In genomic region chr12:71768890-71769289, GRCm38 (mm10) we compare ENCODE assay signal across 8 mouse cellular contexts.
A peak's percentile ranks its signal among the peaks of the same experiment; 100 is the strongest.
DNase-seq lines count a peak whose midpoint lies in the region; ATAC-seq and TF ChIP-seq lines count a peak whose summit lies in the region.

No protein-coding gene starts in this region.

- H3K4me3 ChIP-seq in heart, embryonic 15.5 days = peak overlapping the region; percentile 42
- H3K4me3 ChIP-seq in embryonic facial prominence, embryonic 10.5 days = peak overlapping the region; percentile 46
- H3K4me3 ChIP-seq in hindbrain, embryonic 15.5 days = peak overlapping the region; percentile 15; the same call in 1 of the 2 replicates
- H3K4me3 ChIP-seq in midbrain, embryonic 12.5 days = no peak overlapping the region; the same call in 1 of the 2 replicates
- no peak overlapping the region for H3K4me3 ChIP-seq in thymus, adult 2 months (ENCODE audit: control insufficient read depth, insufficient read depth, low read length)

- TF ChIP-seq POLR2A in thymus, adult 2 months (IDR thresholded peaks at IDR 0.05; ENCODE audit: control insufficient read depth, extremely low read depth, insufficient read depth, low read length, poor library complexity) = no peak

- DNase-seq in heart, adult 9 months (ENCODE audit: low spot score in 2 of 2) = no peak
- DNase-seq in embryonic facial prominence, embryonic 10.5 days (ENCODE audit: low spot score) = no peak
- DNase-seq in thymus, postnatal 25 days = no peak
- no peak for DNase-seq in retina, postnatal 1 day
- no peak for DNase-seq in thymus, adult 2 months

- TF ChIP-seq CTCF in thymus, adult 2 months (IDR thresholded peaks at IDR 0.05; ENCODE audit: borderline replicate concordance, control insufficient read depth, extremely low read depth, insufficient read depth, low read length, poor library complexity) = no peak

- H3K27ac ChIP-seq in heart, embryonic 15.5 days = no peak overlapping the region
- H3K27ac ChIP-seq in embryonic facial prominence, embryonic 10.5 days (replicated peaks) = no peak overlapping the region
- H3K27ac ChIP-seq in hindbrain, embryonic 15.5 days (replicated peaks) = no peak overlapping the region
- no peak overlapping the region for H3K27ac ChIP-seq in midbrain, embryonic 12.5 days (replicated peaks)
- no peak overlapping the region for H3K27ac ChIP-seq in thymus, adult 2 months (ENCODE audit: control insufficient read depth, insufficient read depth, low read length)

- WGBS in heart, embryonic 15.5 days = 34% methylated on average over 9 of the region's 9 CpGs
- 33% methylated on average over 9 of the region's 9 CpGs for WGBS in embryonic facial prominence, embryonic 10.5 days
- 39% methylated on average over 9 of the region's 9 CpGs for WGBS in hindbrain, embryonic 15.5 days
- 37% methylated on average over 9 of the region's 9 CpGs for WGBS in midbrain, embryonic 12.5 days
- WGBS in thymus, adult 2 months = 48% methylated on average over 9 of the region's 9 CpGs

- no peaks in the 10 kb centered on the region for H3K9me3 ChIP-seq in heart, embryonic 15.5 days (replicated peaks)
- H3K9me3 ChIP-seq in embryonic facial prominence, embryonic 10.5 days = no peaks in the 10 kb centered on the region
- H3K9me3 ChIP-seq in hindbrain, embryonic 15.5 days = no peaks in the 10 kb centered on the region
- no peaks in the 10 kb centered on the region for H3K9me3 ChIP-seq in midbrain, embryonic 12.5 days

- H3K9ac ChIP-seq in heart, embryonic 15.5 days = peak overlapping the region; percentile 44; the same call in 1 of the 2 replicates
- H3K9ac ChIP-seq in hindbrain, embryonic 15.5 days = no peak overlapping the region
- no peak overlapping the region for H3K9ac ChIP-seq in midbrain, embryonic 12.5 days (replicated peaks)

- H3K4me1 ChIP-seq in heart, embryonic 15.5 days (replicated peaks) = peaks cover 5% of the 10 kb centered on the region; the same call in 1 of the 2 replicates
- peaks cover 13% of the 10 kb centered on the region; the same call in 1 of the 2 replicates for H3K4me1 ChIP-seq in embryonic facial prominence, embryonic 10.5 days
- peaks cover 8% of the 10 kb centered on the region for H3K4me1 ChIP-seq in hindbrain, embryonic 15.5 days (replicated peaks)
- H3K4me1 ChIP-seq in midbrain, embryonic 12.5 days = peaks cover 11% of the 10 kb centered on the region
- H3K4me1 ChIP-seq in thymus, adult 2 months (replicated peaks; ENCODE audit: control insufficient read depth, insufficient read depth, low read length) = no peaks in the 10 kb centered on the region

- H3K4me2 ChIP-seq in heart, embryonic 15.5 days = peak overlapping the region; percentile 71
- peak overlapping the region; percentile 52 for H3K4me2 ChIP-seq in hindbrain, embryonic 15.5 days
- peak overlapping the region; percentile 50 for H3K4me2 ChIP-seq in midbrain, embryonic 12.5 days (replicated peaks)

- H3K36me3 ChIP-seq in heart, embryonic 15.5 days = no peaks in the 10 kb centered on the region
- no peaks in the 10 kb centered on the region for H3K36me3 ChIP-seq in embryonic facial prominence, embryonic 10.5 days (replicated peaks)
- H3K36me3 ChIP-seq in hindbrain, embryonic 15.5 days = no peaks in the 10 kb centered on the region
- no peaks in the 10 kb centered on the region for H3K36me3 ChIP-seq in midbrain, embryonic 12.5 days
- no peaks in the 10 kb centered on the region for H3K36me3 ChIP-seq in thymus, adult 2 months (ENCODE audit: control insufficient read depth, insufficient read depth, low read length)

- no peak for ATAC-seq in heart, embryonic 15.5 days (replicated peaks; ENCODE audit: insufficient number of reproducible peaks, insufficient read depth, low FRiP score, low read depth)
- ATAC-seq in hindbrain, embryonic 15.5 days (ENCODE audit: low FRiP score, low read depth) = no peak
- 0 out of 2 replicates have a peak, but pooled peaks have one; percentile 30 for ATAC-seq in midbrain, embryonic 12.5 days (ENCODE audit: low FRiP score, low read depth)

- H3K27me3 ChIP-seq in heart, embryonic 15.5 days = no peaks in the 10 kb centered on the region
- no peaks in the 10 kb centered on the region for H3K27me3 ChIP-seq in embryonic facial prominence, embryonic 10.5 days (replicated peaks; ENCODE audit: low read depth, poor library complexity, severe bottlenecking)
- no peaks in the 10 kb centered on the region for H3K27me3 ChIP-seq in hindbrain, embryonic 15.5 days
- no peaks in the 10 kb centered on the region for H3K27me3 ChIP-seq in midbrain, embryonic 12.5 days
- no peaks in the 10 kb centered on the region for H3K27me3 ChIP-seq in thymus, adult 2 months (ENCODE audit: control insufficient read depth, insufficient read depth, low read length)

Comparison
In these comparisons a context has a peak if more than half of its experiments do, and no peak if none do; other contexts are left out.
1. H3K4me3 ChIP-seq: peak in heart, embryonic 15.5 days (single experiment), embryonic facial prominence, embryonic 10.5 days (single experiment) and hindbrain, embryonic 15.5 days (single experiment); none in midbrain, embryonic 12.5 days (single experiment) and thymus, adult 2 months (single experiment).
2. Peak in every context shown above with its lines, with median percentiles within 50 percentile points of each other: H3K4me2 ChIP-seq.